Mouse (Mus musculus): ENCODE data around the gene Lrp11. TPM values are rescaled to one million over a fixed set of nuclear protein-coding genes. Genes with fewer than 3 reads are reported as not detected.

Gene Lrp11
- 6.8 and 6.9 TPM in 2 replicates for polyA plus RNA-seq (2015; fragmentation: Nextera tagmentation; extraction: Ambion mirVana)

DNA sequence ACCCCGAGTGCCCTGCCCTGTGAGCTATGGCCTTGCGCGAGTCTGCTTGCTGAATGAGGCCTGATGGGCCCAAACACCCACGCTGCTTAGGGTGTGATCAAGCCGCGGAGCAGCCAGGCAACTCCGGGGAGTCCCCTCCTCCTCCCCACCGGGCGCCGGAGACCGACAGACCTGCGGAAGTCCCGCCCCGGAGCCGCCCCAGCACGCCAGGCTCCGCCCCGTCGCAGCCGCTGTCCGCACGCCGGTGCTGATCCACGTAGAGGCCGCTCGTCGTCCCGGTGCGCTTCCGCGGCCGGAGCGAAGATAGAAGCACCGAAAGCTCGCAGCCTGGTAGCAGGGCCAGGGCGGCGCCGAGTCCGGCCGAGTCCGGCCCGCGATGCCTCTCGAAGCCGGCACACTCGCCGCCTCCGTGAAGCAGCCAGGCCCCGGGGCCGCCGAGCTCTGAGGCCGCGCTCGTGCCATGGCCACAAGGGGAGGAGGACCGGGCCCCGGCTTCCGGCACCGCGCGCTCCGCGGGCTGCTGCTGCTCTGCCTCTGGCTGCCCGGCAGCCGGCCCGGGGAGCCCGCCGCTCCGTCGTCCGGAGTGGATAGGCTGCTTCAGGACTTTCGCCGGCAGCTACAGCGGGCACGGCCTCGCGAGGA lies at the start of gene Lrp11:
Lrp11 (plus strand) TSS at position 209 of the 642 bp plus-strand sequence.
- H3K4me1 ChIP-seq (replicated peaks), result peaks cover 4% of the 10 kb centered on the region; the same call in 1 of the 2 replicates
- peak within 1 kb of the TSS; percentile 54 for H3K9ac ChIP-seq
- WGBS, result under 1% methylated on average over 71 of the region's 76 CpGs
- peak within 1 kb of the TSS; percentile 100 for H3K4me2 ChIP-seq (replicated peaks)
- H3K27me3 ChIP-seq (replicated peaks), result peaks cover 6% of the 10 kb centered on the region; the same call in 1 of the 2 replicates
- H3K4me3 ChIP-seq (replicated peaks), result peak within 1 kb of the TSS; percentile 72
- H3K9me3 ChIP-seq, result no peaks in the 10 kb centered on the region
- H3K36me3 ChIP-seq, result no peaks in the 10 kb centered on the region
- no peak within 1 kb of the TSS for H3K27ac ChIP-seq
- peak; percentile 99 for ATAC-seq

DNA sequence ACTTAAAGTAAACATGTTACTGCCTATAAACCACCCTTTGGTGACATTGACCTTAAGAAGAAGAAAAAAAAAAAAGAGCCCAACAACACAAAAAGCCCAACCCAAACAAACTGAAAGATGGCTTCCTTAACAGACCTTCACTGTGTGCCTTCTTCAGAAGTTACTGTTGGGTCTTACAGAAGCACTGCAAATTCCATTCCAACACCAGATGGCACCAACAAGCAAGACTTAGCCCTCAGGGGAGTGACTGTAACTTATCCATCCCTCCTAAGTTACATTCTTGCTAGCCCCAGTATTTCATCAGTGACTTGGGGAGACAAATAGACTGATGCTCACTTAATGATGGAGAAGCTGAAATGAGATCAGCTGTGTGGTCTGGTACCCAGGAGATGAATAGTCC lies 11.6 kb upstream of the Lrp11 start:
- H3K9me3 ChIP-seq, result no peaks in the 10 kb centered on the region
- no peak for ATAC-seq
- H3K4me2 ChIP-seq (replicated peaks), result no peak overlapping the region
- no peak overlapping the region for H3K9ac ChIP-seq
- no peak overlapping the region for H3K4me3 ChIP-seq (replicated peaks)
- H3K4me1 ChIP-seq (replicated peaks), result no peaks in the 10 kb centered on the region; the same call in 1 of the 2 replicates
- no peak overlapping the region for H3K27ac ChIP-seq
- H3K27me3 ChIP-seq (replicated peaks), result no peaks in the 10 kb centered on the region
- no peaks in the 10 kb centered on the region for H3K36me3 ChIP-seq

DNA sequence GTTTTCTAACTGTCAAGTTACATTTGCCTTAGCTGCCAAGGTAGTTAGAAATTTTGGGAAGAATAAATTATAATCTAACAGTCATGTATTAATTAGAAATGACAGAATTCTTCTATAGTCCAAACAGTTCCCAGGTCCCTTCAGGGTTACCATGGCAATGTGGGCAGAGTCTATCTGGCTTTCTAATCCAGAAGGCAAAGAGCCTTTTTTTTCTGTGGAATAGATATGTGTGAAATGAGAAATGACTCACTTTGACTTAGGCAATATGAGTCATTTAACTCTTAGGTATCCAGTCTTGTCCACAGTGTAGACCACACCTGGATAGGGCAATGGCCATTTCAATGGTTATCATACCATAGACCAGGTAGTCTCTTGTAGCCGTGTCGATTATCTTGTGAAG lies 8.2 kb upstream of the Lrp11 start:
- 94% methylated on average over 2 of the region's 2 CpGs for WGBS
- no peak for ATAC-seq
- H3K36me3 ChIP-seq, result no peaks in the 10 kb centered on the region

DNA sequence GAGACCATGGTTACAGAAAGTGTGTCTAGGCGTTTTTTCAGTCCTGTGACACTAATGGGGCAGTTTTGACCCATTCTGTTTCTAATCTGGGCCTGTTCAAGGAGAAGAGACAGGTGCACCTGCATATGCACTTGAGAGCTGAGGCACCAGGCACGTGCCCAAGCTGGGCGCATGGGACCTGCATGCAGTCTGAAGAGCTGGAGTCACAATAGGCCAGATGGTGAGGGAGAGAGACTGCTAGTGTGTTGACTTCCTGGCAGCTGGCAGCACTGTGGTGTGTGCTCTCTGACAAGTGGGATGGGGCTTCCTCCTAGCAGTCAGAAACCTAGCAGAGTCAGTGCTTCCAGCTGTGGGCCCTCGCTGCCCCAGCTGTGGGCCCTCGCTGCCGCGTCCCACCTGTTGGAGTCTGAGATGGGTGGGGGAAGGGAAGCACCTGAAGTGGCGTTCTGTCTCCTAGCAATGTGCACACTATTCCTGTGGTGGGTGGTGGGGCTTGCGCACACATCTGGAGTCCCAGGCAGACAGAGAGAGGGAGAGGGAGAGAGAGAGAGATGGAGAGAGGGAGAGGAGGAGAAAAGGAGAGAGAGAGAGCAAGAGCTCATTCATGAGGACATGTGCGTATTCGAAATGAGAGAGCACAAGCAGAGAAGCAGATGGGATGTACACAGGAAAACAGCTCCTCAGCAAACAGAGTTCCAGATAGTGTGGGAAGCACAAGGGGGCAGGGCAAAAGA lies 7.3 kb upstream of the Lrp11 start:
- WGBS, result 25% methylated on average over 11 of the region's 11 CpGs
- H3K9me3 ChIP-seq, result no peaks in the 10 kb centered on the region
- no peaks in the 10 kb centered on the region; the same call in 1 of the 2 replicates for H3K4me1 ChIP-seq (replicated peaks)
- H3K36me3 ChIP-seq, result no peaks in the 10 kb centered on the region
- H3K4me2 ChIP-seq (replicated peaks), result 0 out of 2 replicates have a peak overlapping the region, but pooled peaks have one; percentile 9
- ATAC-seq, result no peak; the same call in 1 of the 2 replicates
- H3K9ac ChIP-seq, result no peak overlapping the region
- H3K27ac ChIP-seq, result no peak overlapping the region
- H3K4me3 ChIP-seq (replicated peaks), result no peak overlapping the region
- H3K27me3 ChIP-seq (replicated peaks), result no peaks in the 10 kb centered on the region

More for the DNA sequence above, 8.2 kb upstream of the Lrp11 start:
- Histone ChIP-seq H3K27ac (no peak overlapping the region), H3K4me2 (replicated peaks) (no peak overlapping the region), H3K9ac (no peak overlapping the region), H3K9me3 (no peaks in the 10 kb centered on the region), H3K27me3 (replicated peaks) (no peaks in the 10 kb centered on the region), H3K4me1 (replicated peaks) (no peaks in the 10 kb centered on the region; the same call in 1 of the 2 replicates), H3K4me3 (replicated peaks) (no peak overlapping the region)

DNA sequence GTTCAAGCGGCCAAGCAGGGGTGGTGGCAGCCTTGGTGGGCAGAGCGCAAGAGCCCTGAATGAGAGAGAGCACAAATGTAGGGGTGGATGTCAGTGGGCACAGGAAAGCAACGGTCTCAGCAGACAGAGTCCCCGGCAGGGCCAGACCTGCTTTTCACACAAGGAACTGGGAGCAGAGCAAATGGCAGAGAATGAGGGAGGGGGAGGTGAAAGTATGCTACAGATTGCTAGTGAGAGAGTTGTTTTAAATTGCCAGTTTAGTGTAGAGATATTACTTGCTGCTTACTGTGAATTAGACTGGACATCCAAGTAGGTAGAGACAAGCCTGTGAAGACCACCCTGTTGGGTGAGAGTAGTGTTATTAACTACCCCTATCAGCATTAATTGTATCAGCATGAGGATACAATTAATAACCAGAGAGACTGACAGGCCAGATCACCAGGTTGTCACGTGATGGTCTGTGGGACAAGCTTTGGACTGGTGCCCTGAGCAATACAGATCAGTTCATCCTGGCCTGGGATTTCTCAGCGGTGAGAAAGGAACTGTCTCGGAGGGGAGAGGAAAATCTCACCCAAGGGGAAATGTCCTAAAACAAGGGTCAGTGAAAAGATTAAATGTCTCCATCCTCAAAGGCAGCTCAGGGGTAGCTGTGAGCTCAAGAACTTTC lies 6.6 kb upstream of the Lrp11 start:
- no peak for ATAC-seq
- Histone ChIP-seq H3K4me2 (replicated peaks) (no peak overlapping the region), H3K27me3 (replicated peaks) (no peaks in the 10 kb centered on the region), H3K4me3 (replicated peaks) (no peak overlapping the region), H3K27ac (no peak overlapping the region), H3K36me3 (no peaks in the 10 kb centered on the region), H3K4me1 (replicated peaks) (no peaks in the 10 kb centered on the region; the same call in 1 of the 2 replicates), H3K9ac (no peak overlapping the region), H3K9me3 (no peaks in the 10 kb centered on the region)
- 33% methylated on average over 7 of the region's 7 CpGs for WGBS

DNA sequence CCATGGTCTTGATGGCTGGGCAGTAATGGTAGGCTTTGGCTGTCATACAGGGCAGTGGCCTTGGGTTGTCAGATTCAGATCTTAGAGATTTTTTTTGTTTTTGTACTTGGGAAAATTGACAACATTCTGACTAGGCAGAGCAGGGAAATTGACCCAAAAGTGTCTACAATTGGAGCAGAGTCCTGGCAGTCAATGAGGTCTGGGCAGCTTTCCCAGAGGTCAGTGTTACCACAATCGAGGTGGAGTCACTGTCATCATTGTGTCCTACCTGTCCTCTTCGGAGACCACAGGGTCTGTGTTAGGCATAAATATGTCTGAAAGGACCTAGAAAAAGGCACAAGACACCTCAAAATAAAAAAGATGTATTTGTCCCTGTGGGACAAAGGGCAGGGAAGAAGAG lies 2.8 kb upstream of the Lrp11 start:
- H3K4me2 ChIP-seq (replicated peaks), result no peak overlapping the region
- WGBS, result 78% methylated on average over 2 of the region's 2 CpGs
- H3K4me1 ChIP-seq (replicated peaks), result peaks cover 4% of the 10 kb centered on the region; the same call in 1 of the 2 replicates
- H3K27me3 ChIP-seq (replicated peaks), result no peaks in the 10 kb centered on the region; the same call in 1 of the 2 replicates
- H3K4me3 ChIP-seq (replicated peaks), result no peak overlapping the region
- ATAC-seq, result no peak
- no peak overlapping the region for H3K27ac ChIP-seq
- no peaks in the 10 kb centered on the region for H3K9me3 ChIP-seq
- H3K36me3 ChIP-seq, result no peaks in the 10 kb centered on the region
- H3K9ac ChIP-seq, result no peak overlapping the region

DNA sequence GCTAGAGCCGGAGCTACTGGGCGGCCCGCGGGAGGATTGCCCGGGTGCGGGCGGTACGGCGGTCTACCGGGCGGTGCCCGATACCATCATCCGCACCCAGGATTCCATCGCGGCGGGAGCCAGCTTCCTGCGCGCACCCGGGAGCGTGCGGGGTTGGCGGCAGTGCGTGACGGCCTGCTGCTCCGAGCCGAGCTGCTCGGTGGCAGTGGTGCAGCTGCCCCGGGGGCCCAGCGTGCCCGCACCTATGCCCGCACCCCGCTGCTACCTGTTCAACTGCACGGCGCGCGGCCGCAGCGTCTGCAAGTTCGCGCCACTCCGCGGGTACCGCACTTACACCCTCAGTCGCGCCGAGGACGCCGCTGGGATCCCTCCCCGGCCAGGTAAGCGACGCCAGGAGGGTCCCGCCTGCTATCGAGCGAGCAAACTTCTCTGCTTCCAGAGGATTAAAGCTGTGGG lies 662 bp downstream of the Lrp11 start:
- peak overlapping the region; percentile 100 for H3K4me2 ChIP-seq (replicated peaks)
- peak overlapping the region; percentile 72 for H3K4me3 ChIP-seq (replicated peaks)
- ATAC-seq, result peak; percentile 11
- H3K27ac ChIP-seq, result no peak overlapping the region
- H3K4me1 ChIP-seq (replicated peaks), result peaks cover 4% of the 10 kb centered on the region; the same call in 1 of the 2 replicates
- H3K9me3 ChIP-seq, result no peaks in the 10 kb centered on the region
- H3K36me3 ChIP-seq, result no peaks in the 10 kb centered on the region
- peaks cover 6% of the 10 kb centered on the region; the same call in 1 of the 2 replicates for H3K27me3 ChIP-seq (replicated peaks)
- under 1% methylated on average over 54 of the region's 54 CpGs for WGBS
- peak overlapping the region; percentile 54 for H3K9ac ChIP-seq

DNA sequence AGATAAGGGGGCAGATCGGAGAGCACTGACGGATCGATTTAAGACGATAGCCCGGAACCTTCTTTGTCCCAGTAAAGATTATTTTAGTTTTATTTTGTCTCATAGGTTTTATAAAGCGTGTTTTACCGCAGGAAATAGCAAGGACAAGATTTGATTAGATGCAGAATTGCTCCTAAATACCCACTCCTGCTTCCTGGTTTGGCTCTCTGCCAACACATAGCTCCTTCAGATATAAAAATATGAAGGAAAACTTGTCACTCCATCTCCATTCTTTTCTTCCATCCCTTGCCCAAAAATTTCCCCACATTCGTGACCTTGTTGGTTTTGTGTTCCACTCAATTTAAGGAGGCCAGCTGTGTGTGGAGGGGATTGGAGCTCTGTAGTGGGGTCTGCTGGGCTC lies 1.2 kb downstream of the Lrp11 start:
- peaks cover 6% of the 10 kb centered on the region; the same call in 1 of the 2 replicates for H3K27me3 ChIP-seq (replicated peaks)
- H3K4me3 ChIP-seq (replicated peaks), result peak overlapping the region; percentile 72
- WGBS, result 8% methylated on average over 8 of the region's 8 CpGs
- no peaks in the 10 kb centered on the region for H3K36me3 ChIP-seq
- H3K4me1 ChIP-seq (replicated peaks), result peaks cover 4% of the 10 kb centered on the region; the same call in 1 of the 2 replicates
- H3K9me3 ChIP-seq, result no peaks in the 10 kb centered on the region
- no peak overlapping the region for H3K9ac ChIP-seq
- no peak for ATAC-seq
- no peak overlapping the region for H3K27ac ChIP-seq
- H3K4me2 ChIP-seq (replicated peaks), result peak overlapping the region; percentile 100

DNA sequence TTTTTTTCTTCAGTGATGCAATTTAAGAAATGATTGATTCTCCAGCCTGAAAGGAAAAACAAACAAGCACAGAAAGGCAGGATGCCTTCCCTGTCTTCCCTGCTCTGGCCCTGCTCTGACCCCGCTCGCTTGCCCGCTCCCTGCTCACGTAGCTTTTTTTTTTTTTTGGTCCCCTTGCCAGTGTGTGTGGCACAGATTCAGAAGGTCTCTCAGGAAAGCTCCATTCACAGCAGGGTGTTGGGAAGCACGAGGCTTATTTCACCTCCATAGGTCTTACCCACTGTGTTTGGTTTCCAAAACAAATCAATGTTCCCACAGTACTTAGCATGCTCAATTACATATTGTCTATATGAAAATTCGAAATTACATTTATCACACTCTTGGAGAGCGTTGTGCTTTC lies 5.2 kb downstream of the Lrp11 start:
- Histone ChIP-seq H3K4me3 (replicated peaks) (no peak overlapping the region), H3K9me3 (no peaks in the 10 kb centered on the region), H3K9ac (no peak overlapping the region), H3K27ac (no peak overlapping the region), H3K36me3 (no peaks in the 10 kb centered on the region), H3K27me3 (replicated peaks) (peaks cover 6% of the 10 kb centered on the region; the same call in 1 of the 2 replicates), H3K4me1 (replicated peaks) (peaks cover 4% of the 10 kb centered on the region; the same call in 1 of the 2 replicates), H3K4me2 (replicated peaks) (no peak overlapping the region)
- 30% methylated on average over 7 of the region's 7 CpGs for WGBS
- ATAC-seq, result no peak

DNA sequence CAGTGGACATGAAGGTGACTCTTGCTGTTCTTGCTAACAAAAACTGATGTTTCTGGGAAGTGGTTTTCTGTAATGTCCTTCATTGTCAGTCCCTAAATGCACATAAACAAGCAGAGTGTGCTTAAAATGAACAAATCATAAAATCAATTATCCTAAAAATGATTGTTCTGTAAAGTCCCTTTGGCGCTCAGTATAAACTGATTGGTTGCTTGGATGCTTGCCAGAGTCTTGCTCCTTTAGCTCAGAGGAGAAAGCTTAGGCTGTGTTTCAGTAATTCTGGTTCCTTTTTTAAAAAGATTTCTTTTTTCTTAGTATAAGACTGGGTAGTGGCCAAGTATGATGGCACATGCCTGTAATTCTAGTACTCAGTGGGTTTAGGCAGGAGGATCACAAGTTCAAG lies 6.7 kb downstream of the Lrp11 start:
- Histone ChIP-seq H3K27ac (no peak overlapping the region), H3K4me2 (replicated peaks) (no peak overlapping the region), H3K4me1 (replicated peaks) (no peaks in the 10 kb centered on the region), H3K27me3 (replicated peaks) (0 out of 2 replicates have a peak, but pooled peaks cover 6% of the 10 kb centered on the region), H3K4me3 (replicated peaks) (no peak overlapping the region), H3K9me3 (no peaks in the 10 kb centered on the region), H3K36me3 (no peaks in the 10 kb centered on the region), H3K9ac (no peak overlapping the region)
- WGBS, result 70% methylated on average over 1 of the region's 1 CpGs
- ATAC-seq, result no peak

DNA sequence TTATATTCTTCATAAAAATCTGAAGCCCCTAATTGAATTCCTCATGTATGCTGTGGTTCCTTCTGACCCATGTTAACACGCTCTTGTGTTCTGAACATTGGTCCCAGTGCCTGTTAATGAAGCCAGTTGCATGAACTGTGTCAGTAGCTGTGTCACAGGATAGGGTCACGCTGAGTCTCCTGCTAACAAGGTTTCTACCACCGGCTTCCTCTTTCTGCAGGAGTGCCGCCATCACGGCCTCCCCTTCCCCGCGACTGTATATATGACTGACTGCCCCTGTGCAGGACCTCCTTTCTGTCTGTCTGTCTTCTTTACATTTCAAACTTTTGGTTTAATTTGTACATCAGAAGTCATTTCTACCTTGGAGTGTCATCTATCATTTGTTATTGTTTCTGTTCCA lies 8.6 kb downstream of the Lrp11 start:
- Histone ChIP-seq H3K27me3 (replicated peaks) (no peaks in the 10 kb centered on the region), H3K4me1 (replicated peaks) (no peaks in the 10 kb centered on the region), H3K4me2 (replicated peaks) (no peak overlapping the region), H3K9ac (no peak overlapping the region), H3K36me3 (no peaks in the 10 kb centered on the region), H3K4me3 (replicated peaks) (no peak overlapping the region), H3K27ac (no peak overlapping the region), H3K9me3 (no peaks in the 10 kb centered on the region)
- WGBS, result 83% methylated on average over 7 of the region's 7 CpGs
- ATAC-seq, result no peak

DNA sequence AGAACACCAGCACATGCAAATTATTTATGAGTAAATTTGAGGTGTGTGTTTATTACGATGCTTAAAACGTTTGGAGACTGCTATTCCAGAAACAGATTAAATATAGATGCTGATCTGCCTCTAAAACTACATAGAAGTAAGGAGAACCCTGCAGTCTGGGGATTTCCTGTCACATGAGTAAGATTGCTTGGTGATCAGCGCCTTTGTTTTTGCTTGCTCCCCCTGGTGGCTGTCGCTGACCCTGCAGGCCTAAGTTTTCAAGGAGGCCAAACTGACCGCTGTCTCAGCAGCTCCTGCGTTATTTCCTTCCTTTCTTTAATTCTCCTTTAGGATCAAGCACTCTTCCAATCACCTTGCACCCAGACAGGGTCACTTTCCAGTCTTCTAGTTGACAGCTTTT lies 11.0 kb downstream of the Lrp11 start:
- no peak overlapping the region for H3K9ac ChIP-seq
- H3K27ac ChIP-seq, result no peak overlapping the region
- no peak overlapping the region for H3K4me2 ChIP-seq (replicated peaks)
- no peaks in the 10 kb centered on the region for H3K27me3 ChIP-seq (replicated peaks)
- no peak overlapping the region for H3K4me3 ChIP-seq (replicated peaks)
- H3K4me1 ChIP-seq (replicated peaks), result no peaks in the 10 kb centered on the region
- H3K36me3 ChIP-seq, result no peaks in the 10 kb centered on the region
- H3K9me3 ChIP-seq, result no peaks in the 10 kb centered on the region
- WGBS, result 16% methylated on average over 6 of the region's 6 CpGs
- ATAC-seq, result peak; percentile 59; the same call in 1 of the 2 replicates

Measured in intestine, embryonic 15.5 days (tissue).